Mouse (Mus musculus) adrenal gland, adult 18-20 months (tissue): Measurements from ENCODE around the gene Trpv6. TPM values are rescaled to one million over a fixed set of nuclear protein-coding genes. Genes with fewer than 3 reads are reported as not detected.

Experiments used
- DNase-seq, 2 experiments: peaks; one replicate each; pipeline ENCODE4 v3.0.0; 2021 to 2022; ENCODE audit warnings: low spot score in 2 of 2
- total RNA-seq, 2 experiments: library from RNA; stranded (reverse); gene quantifications; 1 replicate in 1 of 2; 2 replicates in 1 of 2; pipeline ENCODE4 v1.2.3; 2021

Gene Trpv6
- total RNA-seq, 2 experiments from 2014 or later = not detected

GRCm38 (mm10) chr6:41622661-41623060, 13.5 kb downstream of the Trpv6 start:
- no peak for DNase-seq

GRCm38 (mm10) chr6:41621241-41621990, 14.8 kb downstream of the Trpv6 start:
- DNase-seq = no peak

GRCm38 (mm10) chr6:41620173-41620798, 15.9 kb downstream of the Trpv6 start:
- no peak for DNase-seq

- no peak for DNase-seq
Observed at GRCm38 (mm10) chr6:41607637-41608036, 28.6 kb downstream of the Trpv6 start.

- peak; percentile 30 to 46 for DNase-seq
Observed at GRCm38 (mm10) chr6:41606214-41606613, 30.0 kb downstream of the Trpv6 start.

- DNase-seq = no peak
Observed at GRCm38 (mm10) chr6:41605794-41606104, 30.5 kb downstream of the Trpv6 start.

- peak; percentile 57 to 68 for DNase-seq
Observed at GRCm38 (mm10) chr6:41605061-41605793, 31.0 kb downstream of the Trpv6 start, which contains the start of gene Ephb6. Gene Ephb6 (plus strand): TSS chr6:41605482.

- DNase-seq = peak in 1 of 2 experiments; percentile 24
Observed at GRCm38 (mm10) chr6:41604401-41605050, 31.7 kb downstream of the Trpv6 start.

GRCm38 (mm10) chr6:41582189-41582588, 54.0 kb downstream of the Trpv6 start:
- no peak for DNase-seq

- DNase-seq = no peak
Observed at GRCm38 (mm10) chr6:41581295-41581694, 54.9 kb downstream of the Trpv6 start.

- no peak for DNase-seq
Observed at GRCm38 (mm10) chr6:41577297-41577696, 58.9 kb downstream of the Trpv6 start.

- no peak for DNase-seq
Observed at GRCm38 (mm10) chr6:41576526-41577097, 59.6 kb downstream of the Trpv6 start.

Other genes with a start within 250 kb of the Trpv6 start
- not detected for gene Gm5771, start 244.0 kb downstream of the Trpv6 start, total RNA-seq
- gene Gm10334, start 190.3 kb downstream of the Trpv6 start, total RNA-seq = not detected
- not detected for gene Prss1, start 177.5 kb downstream of the Trpv6 start, total RNA-seq
- gene Prss2, start 114.6 kb downstream of the Trpv6 start, total RNA-seq = not detected
- 1 to 10 TPM; 4.7 to 9.1 TPM for gene Ephb6, start 30.9 kb downstream of the Trpv6 start, total RNA-seq
- not detected for gene Trpv5, start 44.4 kb upstream of the Trpv6 start, total RNA-seq
- not detected for gene Llcfc1, start 48.0 kb upstream of the Trpv6 start, total RNA-seq
- gene Kel, start 67.9 kb upstream of the Trpv6 start, total RNA-seq = not detected
- not detected for gene Olfr459, start 138.8 kb upstream of the Trpv6 start, total RNA-seq
- not detected for gene Pip, start 211.1 kb upstream of the Trpv6 start, total RNA-seq
- gene Sval2, start 216.6 kb upstream of the Trpv6 start, total RNA-seq = not detected